Mouse (Mus musculus) duodenum, adult 2 months (tissue): ENCODE measurements around the gene Ncbp2. TPM values are rescaled to one million over a fixed set of nuclear protein-coding genes. Genes with fewer than 3 reads are reported as not detected.

Experiments used
- polyA plus RNA-seq: library from polyadenylated mRNA; depleted of rRNA; stranded (reverse); fragments of >200 nt; gene quantifications from 2 replicates; pipeline ENCODE4 v1.2.3, GENCODE M21; 2012; ENCODE audit warnings: low replicate concordance; rRNA removed

Ncbp2 gene
- 0.66 and 2.2 TPM in 2 replicates for polyA plus RNA-seq

DNA sequence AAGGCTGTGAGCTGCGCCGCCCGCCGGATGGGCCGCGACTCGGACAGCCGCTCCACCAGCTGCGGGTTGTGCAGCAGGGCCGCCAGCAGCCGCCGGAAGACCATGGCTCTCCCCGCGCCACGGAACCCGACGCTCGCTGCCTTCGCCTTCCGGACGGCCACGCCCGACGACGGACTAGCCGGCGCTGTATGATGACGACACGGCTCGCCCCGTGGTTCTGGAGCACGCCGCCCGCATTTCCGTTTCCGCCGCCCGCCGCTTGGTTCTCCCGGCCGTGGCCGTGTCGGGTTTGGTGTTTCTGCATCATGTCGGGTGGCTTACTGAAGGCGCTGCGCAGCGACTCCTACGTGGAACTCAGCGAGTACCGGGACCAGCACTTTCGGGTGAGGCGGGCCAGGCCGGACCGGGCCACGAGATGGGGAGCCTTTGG is at the start of gene Ncbp2, which contains the start of gene 0610012G03Rik:
Ncbp2 (plus strand) TSS at position 169 of the 430 bp plus-strand sequence.
0610012G03Rik (minus strand) TSS at position 150 of the 430 bp plus-strand sequence.

DNA sequence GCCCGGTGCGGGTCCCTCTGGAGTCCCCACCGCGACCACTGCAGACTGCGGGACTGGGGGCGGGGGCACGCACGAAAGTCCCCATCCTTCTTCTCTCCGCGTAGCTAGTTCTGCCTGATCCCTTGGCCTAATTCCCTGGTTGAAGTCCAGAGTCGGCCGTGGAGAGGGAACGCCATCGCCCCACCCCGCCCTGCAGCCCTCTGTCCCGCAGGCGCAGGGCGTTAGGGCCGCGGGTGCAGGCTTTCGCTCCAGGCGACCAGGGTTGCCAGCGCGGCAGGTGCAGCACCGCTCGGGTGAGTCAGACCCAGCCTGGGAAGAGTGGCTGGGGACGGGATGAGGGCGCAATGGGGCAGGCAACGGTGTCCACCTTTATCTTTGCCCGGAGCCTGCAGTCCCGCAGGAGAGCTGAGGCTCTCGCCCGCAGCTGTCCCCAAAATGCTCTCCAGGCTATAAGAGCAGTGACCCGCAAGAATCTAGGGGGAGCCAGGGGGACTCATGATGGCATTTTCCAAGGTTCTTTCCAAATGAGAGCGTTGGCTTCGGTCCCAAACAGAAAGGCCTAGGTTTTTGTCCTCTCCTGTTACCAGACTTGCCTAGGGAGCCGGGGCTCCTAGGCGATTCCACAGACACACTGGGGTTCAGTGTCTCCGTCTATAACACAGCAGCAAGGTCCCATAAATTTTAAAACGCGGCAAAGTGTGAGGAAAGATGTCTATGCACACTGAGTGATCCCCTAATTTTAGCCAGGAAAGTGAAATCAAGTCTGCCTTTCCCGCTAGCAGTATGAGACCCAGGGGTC is 14.4 kb upstream of the Ncbp2 start, which contains the start of gene Pigz:
Pigz (plus strand) TSS at position 101 of the 799 bp plus-strand sequence.

DNA sequence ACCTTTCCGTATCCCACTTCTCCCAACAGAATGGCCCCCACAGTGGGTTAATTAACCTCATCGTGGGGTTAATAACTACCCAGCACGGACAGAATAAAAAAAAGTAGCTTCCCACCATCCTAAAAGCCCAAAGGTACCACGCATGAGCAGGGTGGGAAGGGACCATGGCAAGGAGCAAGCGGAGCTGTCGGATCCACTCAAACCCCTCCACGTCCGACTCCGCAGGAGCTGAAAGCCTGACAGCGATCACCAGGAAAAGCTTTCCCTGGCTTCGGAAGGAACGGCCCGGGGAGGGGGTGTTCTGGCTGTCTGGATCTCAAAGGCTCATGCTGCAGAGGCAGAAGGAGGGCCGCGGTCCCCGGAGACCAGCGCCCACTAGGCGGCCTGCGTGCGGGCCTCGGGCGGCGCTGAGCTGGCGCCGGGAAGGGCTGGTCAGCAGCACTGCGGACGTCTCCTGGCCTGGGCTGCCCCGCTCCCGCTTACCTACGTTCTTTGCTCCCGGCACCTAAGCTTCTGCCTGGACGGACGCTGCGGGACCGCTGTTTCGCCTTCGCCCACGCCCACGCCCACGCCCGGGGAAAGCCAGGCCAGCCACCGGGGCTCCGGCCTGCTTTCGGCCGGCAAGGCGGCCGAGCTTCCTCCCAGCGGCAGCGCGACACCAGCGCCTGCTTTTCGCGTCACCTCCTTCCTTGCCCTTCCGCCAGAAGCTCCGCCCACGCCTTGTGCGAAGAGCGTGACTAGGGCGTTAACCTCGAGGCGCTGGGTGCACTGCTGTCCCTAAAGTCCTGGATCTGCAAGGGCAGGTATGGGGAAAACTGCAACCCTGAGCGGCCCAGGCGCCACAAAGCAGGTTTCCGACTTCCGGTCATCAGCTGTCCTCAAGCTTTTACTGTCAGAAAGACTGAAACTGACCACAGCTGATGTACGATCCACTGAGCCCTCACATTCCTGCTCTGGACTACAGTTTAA is 54.5 kb downstream of the Ncbp2 start, which contains the start of gene Senp5:
Senp5 (minus strand) TSS at position 779 of the 969 bp plus-strand sequence.

Other genes with a start within 250 kb of the Ncbp2 start
- 0.11 TPM in 1 of 2 replicates, not detected in the other for gene Meltf, start 69.7 kb upstream of the Ncbp2 start, polyA plus RNA-seq
- gene Pigz, start 14.7 kb upstream of the Ncbp2 start, polyA plus RNA-seq: 1.0 and 1.8 TPM in 2 replicates
- gene 0610012G03Rik, start within 50 bp of the Ncbp2 start, polyA plus RNA-seq: 123 and 271 TPM in 2 replicates
- 0.89 and 1.3 TPM in 2 replicates for gene Senp5, start 54.8 kb downstream of the Ncbp2 start, polyA plus RNA-seq
- 7.6 and 10.4 TPM in 2 replicates for gene Pak2, start 130.8 kb downstream of the Ncbp2 start, polyA plus RNA-seq
- gene Pigx, start 151.2 kb downstream of the Ncbp2 start, polyA plus RNA-seq: 48.1 and 53.2 TPM in 2 replicates
- gene Cep19, start 151.3 kb downstream of the Ncbp2 start, polyA plus RNA-seq: 17.2 and 29.4 TPM in 2 replicates
- gene Nrros, start 217.1 kb downstream of the Ncbp2 start, polyA plus RNA-seq: 6.1 and 6.8 TPM in 2 replicates
- not detected in 2 replicates for gene Bex6, start 231.3 kb downstream of the Ncbp2 start, polyA plus RNA-seq